Mouse (Mus musculus): ENCODE data around the gene Grpel1. TPM values are rescaled to one million over a fixed set of nuclear protein-coding genes. Genes with fewer than 3 reads are reported as not detected.

Grpel1 gene
- 20.5 and 21.3 TPM in 2 replicates for polyA plus RNA-seq (2012; rRNA removed)

DNA sequence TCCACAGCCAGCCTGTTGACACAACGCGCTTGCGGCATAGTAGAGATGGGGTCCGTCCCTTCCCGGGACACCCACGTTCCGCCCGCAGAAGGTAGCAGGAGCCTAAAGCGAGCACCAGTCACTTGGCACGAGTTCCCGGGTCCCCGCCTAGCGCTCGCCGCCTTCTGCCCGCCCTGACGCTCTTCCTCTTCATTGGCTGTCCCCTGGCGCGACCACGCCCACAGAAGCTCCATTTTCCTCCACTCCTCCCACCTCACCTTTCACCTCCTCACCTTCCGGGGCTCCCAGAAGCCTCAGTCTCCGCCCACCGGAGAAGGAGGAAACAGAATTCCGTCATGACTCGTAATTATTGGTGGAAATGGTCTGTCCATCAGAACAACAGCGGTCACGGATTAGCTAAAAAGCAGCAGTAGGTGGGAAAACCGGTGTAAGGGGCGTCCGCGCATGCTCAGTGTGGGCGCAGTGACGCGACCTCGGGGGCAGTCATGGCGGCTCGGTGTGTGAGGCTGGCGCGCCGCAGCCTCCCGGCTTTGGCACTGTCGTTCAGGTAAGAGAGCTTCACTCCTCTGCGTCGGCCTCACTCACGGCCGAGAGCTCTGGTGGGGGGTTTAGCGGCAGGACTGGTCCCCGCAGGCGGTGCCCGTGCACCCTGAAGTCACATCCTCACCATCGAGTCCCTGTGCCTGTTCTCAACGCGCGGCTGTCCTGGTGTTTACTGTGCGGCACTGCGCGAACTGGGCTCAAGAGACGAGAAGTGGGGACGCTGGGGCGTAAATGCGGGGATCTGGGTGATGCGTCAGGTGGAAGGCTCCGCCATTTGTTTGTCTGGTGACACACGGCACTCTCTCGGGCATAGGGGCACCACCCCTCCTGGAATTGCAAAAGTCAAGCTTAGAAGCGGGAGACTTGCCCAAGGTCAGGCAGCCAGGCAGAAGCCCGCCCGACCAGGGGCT is at the start of gene Grpel1:
TSS of gene Grpel1 (plus strand) at position 290 of the 953 bp plus-strand sequence.
- DNase-seq (ENCODE audit: extremely low spot score in 1 of 2, low spot score in 1 of 2) = peak; percentile 99

DNA sequence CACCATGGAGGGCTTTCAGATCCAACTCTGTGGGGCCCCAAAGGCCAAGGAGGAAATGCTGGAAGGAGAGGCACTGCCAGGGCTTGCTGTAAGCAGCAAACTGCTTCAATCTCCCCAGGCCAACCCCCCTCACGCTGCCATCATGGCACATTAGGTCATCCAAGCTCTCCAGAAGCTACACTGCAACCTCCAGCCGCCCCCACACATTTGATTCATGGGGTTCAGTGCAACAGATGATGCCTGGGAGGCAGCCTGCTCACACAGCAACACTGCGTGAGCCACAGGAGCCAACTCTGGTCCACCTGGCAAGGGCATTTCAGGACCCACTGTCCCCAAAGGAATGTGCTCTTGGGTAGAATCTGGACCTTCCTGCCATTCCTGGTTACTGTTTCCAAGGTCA is 44.9 kb upstream of the Grpel1 start:
- DNase-seq (ENCODE audit: extremely low spot score in 1 of 2, low spot score in 1 of 2) = no peak

DNA sequence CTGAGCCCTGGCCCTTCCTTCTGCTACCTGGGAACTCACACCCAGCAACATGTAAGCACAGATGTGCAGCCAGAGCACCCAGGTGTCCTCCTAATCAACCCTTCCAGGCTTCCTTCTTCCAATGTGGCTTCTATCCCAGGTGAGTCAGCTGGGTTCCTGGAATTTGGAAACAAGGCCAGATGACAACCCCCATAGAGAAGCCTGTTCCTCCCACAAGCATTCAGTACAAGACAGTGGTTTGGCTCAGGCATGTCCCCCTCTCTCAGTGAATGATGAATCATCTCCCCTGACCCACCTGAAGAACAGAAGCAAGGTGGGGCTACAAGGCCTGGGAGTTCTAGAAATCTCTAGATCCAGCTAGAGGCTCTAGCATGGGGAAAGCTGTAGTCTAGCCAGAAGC is 42.1 kb upstream of the Grpel1 start:
- no peak for DNase-seq (ENCODE audit: extremely low spot score in 1 of 2, low spot score in 1 of 2)

DNA sequence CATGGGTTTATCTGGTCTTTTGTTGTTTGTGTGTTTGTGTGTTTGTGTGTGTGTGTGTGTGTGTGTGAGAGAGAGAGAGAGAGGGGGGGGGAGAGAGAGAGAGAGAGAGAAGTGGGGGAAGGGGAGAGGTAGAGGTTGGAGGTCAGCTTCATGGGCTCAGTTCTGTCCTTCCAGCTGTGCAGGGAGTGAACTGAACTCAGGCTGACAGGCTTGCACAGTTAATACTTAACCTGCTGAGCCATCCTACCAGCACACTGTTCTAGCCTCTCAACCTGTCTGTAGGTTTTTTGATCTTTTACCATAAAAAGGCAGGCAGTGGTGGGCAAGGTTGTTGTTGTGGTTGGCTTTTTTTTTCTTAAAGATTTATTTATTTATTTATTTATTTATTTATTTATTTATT is 40.1 kb upstream of the Grpel1 start:
- DNase-seq (ENCODE audit: extremely low spot score in 1 of 2, low spot score in 1 of 2) = no peak

DNA sequence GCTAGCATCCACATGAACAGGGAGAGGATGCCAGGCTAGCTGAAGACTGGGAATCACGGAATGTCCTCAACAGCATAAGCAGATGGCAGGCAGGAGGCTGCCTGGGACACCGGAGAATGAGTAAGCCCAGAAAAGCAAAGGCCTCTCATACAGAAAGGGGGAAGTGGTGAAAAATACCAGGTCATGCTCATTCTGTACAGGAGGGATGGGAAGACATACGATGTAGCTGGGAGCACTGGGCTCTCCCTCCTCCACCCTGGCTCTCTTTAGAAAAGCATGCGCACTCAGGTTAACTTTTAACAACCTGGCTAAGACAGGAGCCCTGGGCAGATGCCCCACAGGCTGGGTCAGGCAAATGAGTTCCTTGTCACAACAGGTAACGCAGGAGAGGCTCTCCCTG is 38.4 kb upstream of the Grpel1 start:
- peak; percentile 63 to 64 for DNase-seq (ENCODE audit: extremely low spot score in 1 of 2, low spot score in 1 of 2)

DNA sequence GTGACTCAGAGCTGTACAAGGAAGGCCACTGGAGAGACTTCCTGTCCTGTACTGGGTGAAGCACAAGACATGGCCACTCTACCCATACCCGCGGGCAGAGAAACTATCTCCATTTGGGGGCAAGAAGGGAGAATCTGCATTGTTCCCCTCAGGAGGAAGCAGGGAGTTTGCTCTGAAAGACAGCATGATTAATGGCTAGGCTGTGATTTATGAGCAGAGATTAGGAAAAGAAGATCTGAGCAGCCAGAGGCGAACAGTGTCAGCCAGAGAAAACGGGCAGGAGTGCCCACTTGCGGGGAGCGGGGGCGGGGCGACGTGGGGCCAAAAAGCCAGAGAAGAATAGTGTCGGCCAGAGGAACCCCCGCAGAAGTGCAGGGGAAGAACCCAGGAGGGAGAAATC is 37.0 kb upstream of the Grpel1 start:
- no peak for DNase-seq (ENCODE audit: extremely low spot score in 1 of 2, low spot score in 1 of 2)

DNA sequence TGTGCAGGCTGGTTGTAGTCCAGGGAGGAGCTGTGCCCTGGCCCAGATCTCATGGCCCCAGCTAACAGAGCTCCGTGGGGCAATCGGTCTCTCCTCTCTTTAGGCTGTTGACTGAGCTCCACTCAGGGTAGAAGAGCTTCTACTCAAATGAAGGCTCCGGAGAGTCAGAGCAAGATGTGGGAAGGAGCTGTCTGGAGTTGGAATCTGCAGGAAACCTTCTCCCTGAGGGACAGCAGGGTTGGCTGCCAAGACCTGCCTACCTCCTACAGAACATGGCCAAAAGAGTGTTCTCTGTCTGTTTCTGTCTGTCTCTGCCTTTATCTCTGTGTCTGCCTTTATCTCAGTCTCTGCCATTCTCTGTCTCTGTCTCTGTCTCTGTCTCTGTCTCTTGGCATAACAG is 35.2 kb upstream of the Grpel1 start:
- peak in 1 of 2 experiments; percentile 19 for DNase-seq (ENCODE audit: extremely low spot score in 1 of 2, low spot score in 1 of 2)

DNA sequence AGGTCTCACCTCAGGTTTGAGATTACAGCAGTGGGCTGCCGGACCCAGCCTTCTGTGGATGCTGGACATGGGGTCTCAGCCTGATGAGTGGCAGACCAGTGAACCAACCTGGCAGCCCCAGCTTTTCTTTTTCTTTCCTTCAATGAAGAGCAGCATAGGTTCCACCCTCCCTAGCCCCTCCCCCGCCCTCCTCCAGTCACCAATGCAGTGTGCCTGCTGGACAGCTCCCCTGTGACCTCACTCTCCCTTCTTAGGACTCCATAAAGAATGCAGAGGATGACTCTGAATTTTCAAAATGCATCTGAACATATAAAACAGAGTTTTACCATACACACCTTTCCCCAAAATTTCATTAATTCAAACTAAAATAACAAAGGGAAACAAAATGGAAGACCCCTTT is 33.1 kb upstream of the Grpel1 start:
- DNase-seq (ENCODE audit: extremely low spot score in 1 of 2, low spot score in 1 of 2) = no peak

DNA sequence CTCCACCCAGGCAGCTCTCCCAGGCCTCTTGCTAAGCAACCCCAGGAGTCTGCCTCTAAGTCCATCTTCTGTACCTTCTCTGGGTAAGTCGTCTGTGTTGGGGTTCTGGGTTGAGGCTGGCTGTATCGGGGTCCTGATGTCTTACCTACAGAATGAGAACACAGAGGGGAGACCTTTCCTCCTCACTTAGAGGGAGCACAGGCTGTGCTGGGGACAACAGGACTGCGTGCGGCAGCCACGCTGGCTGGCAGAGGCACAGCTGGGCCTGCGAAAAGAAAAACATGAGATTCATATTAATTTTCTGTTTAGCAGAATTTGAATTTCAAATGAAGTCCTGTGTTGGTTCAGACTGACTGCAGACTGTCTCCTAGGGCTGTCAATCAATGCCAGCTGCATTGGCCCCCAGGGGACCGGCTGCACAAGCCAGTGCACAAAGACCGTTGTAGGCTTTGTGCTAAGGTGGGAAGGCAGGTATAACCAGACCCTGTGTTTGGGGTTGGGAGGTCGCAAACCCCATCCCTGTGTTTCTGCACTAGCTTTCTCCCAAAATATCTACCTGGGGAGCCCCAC is 30.3 kb upstream of the Grpel1 start:
- no peak for DNase-seq (ENCODE audit: extremely low spot score in 1 of 2, low spot score in 1 of 2)

DNA sequence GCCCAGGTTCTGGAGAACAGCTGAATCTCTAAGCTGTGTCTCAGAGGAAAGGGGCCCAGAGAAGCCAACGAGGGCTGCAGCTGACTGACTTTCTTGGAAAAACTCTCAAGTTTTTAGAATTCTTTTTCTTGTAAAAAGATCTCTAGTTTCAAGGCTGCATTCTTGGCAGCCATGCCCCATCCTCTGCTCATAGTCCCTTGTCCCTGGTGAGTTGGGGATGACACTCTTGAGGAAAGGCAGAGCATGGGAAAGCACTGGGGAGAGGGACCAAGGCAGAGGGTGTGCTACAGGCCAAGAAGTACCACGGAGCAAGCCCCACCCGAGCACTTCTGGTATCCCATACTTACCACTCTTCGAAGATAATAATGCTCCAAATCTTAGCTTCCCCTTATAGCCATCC is 27.9 kb upstream of the Grpel1 start:
- DNase-seq (ENCODE audit: extremely low spot score in 1 of 2, low spot score in 1 of 2) = no peak

DNA sequence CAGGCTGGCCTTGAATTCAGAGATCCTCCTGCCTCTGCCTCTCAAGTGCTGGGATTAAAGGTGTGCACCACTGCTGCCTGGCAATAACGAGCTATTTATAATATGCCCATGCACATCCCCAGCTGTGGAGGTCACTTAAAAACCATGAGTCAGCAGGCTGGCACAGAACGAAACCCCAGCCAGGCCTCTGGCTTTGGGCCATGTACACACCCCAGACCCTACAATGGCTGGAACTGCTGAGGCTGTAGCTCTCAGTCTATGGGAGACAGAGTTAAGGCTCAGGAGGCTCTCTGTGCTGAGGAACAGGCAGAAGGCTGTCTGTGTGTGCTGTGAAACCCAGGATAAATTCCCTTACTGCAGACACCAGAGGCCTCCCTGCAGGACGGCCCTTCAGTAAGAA is 24.1 kb upstream of the Grpel1 start:
- DNase-seq (ENCODE audit: extremely low spot score in 1 of 2, low spot score in 1 of 2) = no peak

DNA sequence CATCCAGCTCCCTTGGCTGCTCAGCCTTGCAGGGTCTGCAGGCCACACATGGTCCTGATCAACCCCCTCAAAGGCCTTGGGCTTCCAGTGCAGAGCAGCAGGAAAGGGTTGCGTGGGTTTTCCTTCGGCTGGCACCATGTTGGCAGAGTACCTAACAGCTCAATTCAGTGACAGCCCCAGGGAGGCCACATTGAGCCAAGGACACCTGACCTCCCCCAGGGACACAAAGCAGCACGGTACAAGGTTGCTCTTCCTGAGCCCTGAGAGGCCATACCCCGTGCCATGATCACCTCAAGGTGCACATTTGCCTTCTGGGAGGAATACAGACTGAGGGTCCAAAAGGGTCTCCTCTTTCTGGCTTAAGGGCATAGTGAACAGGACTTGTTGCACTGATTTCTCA is 20.2 kb upstream of the Grpel1 start:
- no peak for DNase-seq (ENCODE audit: extremely low spot score in 1 of 2, low spot score in 1 of 2)

DNA sequence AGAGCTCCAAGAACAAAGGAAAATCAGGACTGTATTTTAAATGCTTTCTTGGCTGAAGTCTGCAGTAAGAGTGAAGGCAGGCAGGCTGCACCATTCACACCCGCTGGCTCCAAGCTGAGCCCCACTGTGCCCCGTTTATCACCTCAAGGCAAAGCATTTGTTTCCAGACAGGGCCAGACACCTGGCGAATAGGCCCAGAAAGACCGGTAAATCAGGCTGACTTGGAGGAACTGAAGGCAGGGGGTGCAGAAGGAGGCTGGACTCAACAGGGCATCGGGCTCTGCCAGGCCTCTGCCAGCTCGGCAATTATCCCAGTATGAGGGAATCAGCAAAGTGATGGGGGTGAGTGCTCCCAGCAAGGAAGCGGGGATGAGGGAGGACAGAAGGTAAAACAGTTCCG is 19.8 kb upstream of the Grpel1 start:
- DNase-seq (ENCODE audit: extremely low spot score in 1 of 2, low spot score in 1 of 2) = no peak

DNA sequence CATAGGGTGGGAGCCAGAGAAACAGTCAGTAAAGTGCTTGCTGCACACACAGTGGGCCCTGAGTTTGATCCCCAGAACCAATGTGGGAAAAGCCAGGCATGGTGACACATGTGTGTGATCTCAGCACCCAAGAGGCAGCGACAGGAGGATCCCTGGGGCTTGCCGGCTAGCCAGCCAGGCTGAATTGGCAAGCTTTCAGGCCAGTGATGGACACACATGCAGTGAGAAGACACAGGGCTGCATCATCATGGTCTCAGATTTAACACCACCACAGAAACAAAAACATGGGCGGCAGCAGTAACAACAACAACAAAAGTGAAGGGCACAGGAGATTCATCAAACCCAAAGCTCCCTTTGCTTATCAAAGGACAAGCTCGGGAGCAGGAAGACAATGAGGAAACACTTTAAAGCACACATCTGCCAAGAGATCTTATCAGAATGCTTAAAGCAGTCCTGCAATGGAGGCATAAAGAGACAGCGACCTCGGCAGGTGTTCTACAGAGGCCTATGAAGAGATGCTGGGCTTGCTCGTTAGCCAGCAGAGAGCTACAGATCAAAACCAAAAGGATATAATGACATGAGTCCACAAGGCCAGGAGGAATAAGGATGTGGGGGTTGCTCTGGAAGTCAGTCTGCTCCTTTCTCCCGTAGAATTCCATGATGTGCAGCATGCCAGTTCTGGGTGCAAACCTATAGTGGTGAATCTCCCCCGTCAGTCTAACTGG is 18.5 kb upstream of the Grpel1 start:
- DNase-seq (ENCODE audit: extremely low spot score in 1 of 2, low spot score in 1 of 2) = no peak

DNA sequence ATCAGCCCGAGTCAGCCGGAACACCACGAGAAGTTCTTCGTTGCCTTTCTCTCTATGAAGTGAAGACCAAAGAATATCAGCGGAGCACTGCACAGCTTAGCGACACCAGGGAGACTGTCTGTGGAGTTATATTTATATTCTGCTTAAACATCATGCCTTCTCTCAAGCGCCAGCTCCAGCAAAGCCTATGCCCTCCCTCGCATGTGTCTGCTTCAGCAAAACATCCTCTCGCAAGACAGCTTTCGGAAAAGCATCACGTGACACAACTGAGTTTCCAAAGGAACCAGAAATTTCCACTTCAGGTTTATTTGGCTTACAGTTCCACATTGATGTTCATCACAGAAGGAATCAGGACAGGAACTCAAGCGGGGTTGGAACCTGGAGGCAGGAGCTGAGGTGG is 16.9 kb upstream of the Grpel1 start:
- DNase-seq (ENCODE audit: extremely low spot score in 1 of 2, low spot score in 1 of 2) = no peak

DNA sequence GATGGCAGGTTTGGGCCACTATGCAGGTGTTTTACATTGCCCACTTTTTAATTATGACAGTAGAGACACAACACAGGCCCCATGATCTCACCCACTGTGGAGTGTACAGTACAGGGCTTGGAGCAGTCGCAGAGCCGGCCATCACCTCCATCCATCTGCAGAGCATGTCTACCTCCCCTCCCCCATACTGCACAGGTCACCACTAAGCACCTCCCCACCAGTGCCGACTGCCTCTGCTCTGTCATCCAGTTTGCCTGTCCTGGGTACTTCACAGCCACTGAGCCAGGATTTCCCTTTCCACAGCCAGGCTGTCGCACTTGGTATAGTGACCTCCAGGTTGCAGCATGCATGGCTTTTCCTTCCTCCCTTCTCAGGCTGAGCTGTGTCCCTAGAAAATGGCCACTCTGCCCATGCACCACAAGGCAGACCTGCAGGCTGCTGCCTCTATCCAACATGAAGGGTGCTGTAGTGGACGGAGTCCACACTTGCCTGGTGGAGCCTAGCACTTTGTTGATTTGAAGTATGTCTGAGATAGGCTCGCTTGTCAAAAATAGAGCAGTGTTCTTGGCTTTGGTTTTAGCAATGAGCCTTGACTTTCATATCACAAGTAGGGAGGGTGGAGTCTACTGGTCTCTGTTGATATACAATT is 15.0 kb upstream of the Grpel1 start:
- DNase-seq (ENCODE audit: extremely low spot score in 1 of 2, low spot score in 1 of 2) = no peak

DNA sequence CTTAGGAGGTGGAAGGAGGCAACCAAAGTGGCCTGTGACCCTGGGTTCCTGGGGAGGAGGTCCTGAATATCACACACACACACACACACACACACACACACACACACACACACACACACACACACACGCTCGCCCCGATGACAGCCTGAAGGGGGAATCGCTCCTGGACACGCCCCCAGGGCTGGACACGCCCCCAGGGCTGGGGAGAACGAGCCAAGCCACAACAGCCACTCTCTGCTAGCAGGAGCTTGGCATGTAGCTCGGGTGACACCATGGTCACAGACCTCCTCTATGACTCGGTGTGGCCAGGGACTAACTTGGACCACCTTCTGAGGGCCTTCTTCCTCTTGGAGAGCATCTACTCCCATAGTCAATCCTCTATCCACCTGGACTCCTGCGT is 13.7 kb upstream of the Grpel1 start:
- no peak for DNase-seq (ENCODE audit: extremely low spot score in 1 of 2, low spot score in 1 of 2)

DNA sequence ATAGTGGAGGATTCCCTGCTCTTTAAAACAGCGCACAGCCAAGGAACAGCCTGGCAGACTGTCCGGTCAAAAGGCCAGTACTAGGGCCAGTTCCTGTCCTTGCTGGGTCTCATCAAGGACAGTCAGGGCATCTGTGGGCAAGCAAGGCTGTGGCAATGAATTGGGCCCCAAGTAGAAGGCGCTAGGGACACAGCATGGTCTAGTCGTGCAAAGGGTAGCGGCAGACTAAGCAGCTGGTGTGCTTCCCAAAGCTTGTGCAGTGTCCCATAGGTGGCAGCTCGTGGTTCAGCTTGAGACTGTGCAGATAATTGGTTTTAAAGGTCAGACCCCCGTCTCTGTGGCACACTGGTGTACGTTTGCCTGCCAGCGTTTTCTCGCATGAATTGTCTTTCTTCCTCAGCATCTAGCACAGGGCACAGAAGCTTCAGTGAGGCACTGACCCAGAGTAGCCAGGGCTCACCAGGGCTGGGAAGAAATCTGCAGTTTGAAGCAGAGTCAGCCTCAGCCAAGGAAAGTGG is 12.9 kb upstream of the Grpel1 start:
- DNase-seq (ENCODE audit: extremely low spot score in 1 of 2, low spot score in 1 of 2) = no peak

DNA sequence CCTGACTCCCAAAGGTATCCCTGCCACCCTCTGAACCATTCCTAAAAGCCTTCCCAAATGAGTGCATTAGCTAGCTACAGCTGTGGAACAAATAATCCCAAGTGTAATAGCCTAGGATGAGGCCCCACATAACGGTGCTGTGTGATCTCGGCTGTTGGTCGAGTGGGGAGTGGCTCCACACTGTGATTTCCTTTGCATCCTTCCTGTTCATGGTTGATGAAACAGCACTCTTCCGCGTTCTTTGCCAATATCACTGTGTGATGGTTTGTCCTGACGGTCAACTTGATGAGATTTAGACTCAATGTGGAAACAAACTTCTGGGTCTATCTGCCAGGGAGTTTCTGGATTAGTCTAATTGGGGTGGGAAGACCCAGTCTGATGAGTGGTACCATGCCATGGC is 12.0 kb upstream of the Grpel1 start:
- no peak for DNase-seq (ENCODE audit: extremely low spot score in 1 of 2, low spot score in 1 of 2)

DNA sequence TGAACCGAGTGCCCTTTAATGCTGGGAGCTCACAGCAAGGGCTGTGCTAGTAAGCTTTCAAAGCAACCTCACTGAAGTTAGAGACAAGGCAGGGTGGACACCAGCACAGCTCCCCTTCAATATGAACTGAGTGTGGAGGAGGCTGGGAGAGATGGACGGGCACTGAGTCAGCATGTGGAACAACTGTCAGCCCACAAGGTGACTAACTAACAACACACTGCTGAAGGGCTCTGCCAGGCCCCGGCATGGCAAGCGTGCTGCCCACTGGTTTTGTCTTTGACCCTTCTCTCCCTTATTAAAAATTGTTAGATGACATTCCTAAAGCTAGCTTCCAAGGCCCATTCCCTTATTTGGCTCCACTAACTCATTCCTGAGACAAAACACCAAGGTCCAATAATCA is 7.1 kb upstream of the Grpel1 start:
- DNase-seq (ENCODE audit: extremely low spot score in 1 of 2, low spot score in 1 of 2) = peak in 1 of 2 experiments; percentile 35

DNA sequence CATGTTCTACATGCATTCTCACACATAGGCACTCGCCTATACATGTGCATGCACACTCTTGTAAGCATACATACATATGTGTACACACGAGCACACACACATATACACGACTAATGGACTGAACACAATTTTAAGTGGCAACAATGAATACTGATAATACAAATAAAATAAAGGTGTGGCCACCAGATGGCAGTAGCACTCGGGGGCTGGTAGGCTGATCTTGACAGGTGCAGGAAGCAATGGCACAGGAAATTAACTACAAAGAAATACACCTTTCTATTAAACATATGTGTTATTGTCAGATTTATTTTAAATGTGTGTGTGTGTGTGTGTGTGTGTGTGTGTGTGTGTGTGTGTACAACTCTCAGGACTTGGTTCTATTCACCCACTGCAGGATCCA is 5.9 kb upstream of the Grpel1 start:
- peak in 1 of 2 experiments; percentile 72 for DNase-seq (ENCODE audit: extremely low spot score in 1 of 2, low spot score in 1 of 2)
